Mouse (Mus musculus): Measurements from ENCODE around the gene Gm49403. TPM values are rescaled to one million over a fixed set of nuclear protein-coding genes. Genes with fewer than 3 reads are reported as not detected.
A peak's percentile ranks its signal among the peaks of the same experiment; 100 is the strongest.
"Not testable (repeated sequence)": the region's sequence is repeated elsewhere in the genome, so short reads cannot be mapped to it uniquely, and the experiment has no call there.

Gm49403 gene
- polyA plus RNA-seq, 1 experiment from 2014 or later: not detected

DNA sequence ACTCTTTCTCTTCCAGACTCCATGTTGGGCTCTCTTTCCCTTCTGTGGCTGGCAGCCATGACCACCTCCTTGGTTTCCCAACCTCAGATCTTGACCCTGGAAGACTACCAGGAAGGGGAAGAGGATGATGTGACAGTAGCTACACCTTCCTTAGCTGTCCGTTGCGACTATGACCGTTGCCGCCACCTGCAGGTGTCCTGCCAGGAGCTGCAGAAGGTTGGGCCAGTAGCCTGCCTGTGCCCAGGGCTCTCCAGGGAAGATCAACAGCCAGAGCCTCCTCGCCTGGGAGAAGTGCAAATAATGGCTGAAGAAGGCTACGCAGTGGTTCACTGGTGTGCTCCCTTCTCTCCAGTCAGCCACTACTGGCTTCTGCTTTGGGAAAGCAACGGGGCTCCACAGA, 32.1 kb upstream of the Gm49403 start:
- H3K36me3 ChIP-seq (ENCODE audit: insufficient read depth, low read length): 0 out of 2 replicates have a peak, but pooled peaks cover 9% of the 10 kb centered on the region
- DNase-seq (ENCODE audit: low spot score): no peak
- H3K4me3 ChIP-seq (replicated peaks; ENCODE audit: low read depth, low read length): no peak overlapping the region
- no peak overlapping the region for H3K9ac ChIP-seq (ENCODE audit: low read depth, low read length)
- no peak overlapping the region for H3K4me2 ChIP-seq (ENCODE audit: low read length)
- no peaks in the 10 kb centered on the region for H3K4me1 ChIP-seq (replicated peaks; ENCODE audit: insufficient read depth, low read length)
- no peaks in the 10 kb centered on the region for H3K9me3 ChIP-seq (replicated peaks; ENCODE audit: low read length)
- 61% methylated on average over 7 of the region's 7 CpGs for WGBS
- H3K27ac ChIP-seq: no peak overlapping the region
- no peak for ATAC-seq (replicated peaks; ENCODE audit: low FRiP score, low read depth)
- H3K27me3 ChIP-seq (ENCODE audit: insufficient read depth, low read length): no peaks in the 10 kb centered on the region
- peak; percentile 4; the same call in 1 of the 2 replicates for TF ChIP-seq CTCF (IDR thresholded peaks at IDR 0.05; ENCODE audit: low read depth)

DNA sequence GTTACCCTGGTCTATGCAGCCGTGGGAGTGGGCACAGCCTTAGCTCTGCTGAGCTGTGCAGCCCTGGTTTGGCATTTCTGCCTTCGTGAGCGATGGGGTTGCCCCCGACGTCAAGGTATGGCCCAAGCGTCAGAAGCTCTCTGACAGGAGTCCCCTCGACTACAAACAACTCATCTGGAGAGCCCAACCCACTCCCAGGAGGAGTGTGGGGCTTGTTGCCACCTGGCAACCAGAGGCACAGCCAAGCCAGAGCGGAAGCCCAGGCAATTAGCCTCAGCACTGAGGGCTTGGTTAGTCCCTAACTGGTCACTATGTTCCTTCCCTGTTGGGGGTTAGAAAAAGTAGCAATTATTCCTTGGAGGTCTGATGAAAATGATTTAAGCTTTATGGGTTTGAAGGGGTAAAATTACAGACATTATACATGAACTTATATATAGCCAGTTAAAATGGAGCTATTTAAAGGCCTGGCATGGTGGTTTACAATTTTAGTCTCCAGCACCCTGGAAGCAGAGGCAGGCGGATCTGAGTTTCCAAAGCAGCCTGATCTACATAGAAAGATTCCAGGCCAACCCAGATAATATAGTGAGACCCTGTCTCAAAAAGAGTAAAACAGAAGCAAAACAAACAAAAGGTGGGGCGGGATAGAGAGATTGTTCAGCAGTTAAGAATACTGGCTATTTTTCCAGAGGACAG, 31.3 kb upstream of the Gm49403 start:
- Histone ChIP-seq H3K27me3 (ENCODE audit: insufficient read depth, low read length) (no peaks in the 10 kb centered on the region), H3K36me3 (ENCODE audit: insufficient read depth, low read length) (0 out of 2 replicates have a peak, but pooled peaks cover 4% of the 10 kb centered on the region), H3K4me2 (ENCODE audit: low read length) (no peak overlapping the region), H3K4me3 (replicated peaks; ENCODE audit: low read depth, low read length) (no peak overlapping the region), H3K9ac (ENCODE audit: low read depth, low read length) (no peak overlapping the region), H3K4me1 (replicated peaks; ENCODE audit: insufficient read depth, low read length) (no peaks in the 10 kb centered on the region), H3K9me3 (replicated peaks; ENCODE audit: low read length) (no peaks in the 10 kb centered on the region), H3K27ac (no peak overlapping the region)
- DNase-seq (ENCODE audit: low spot score) (no peak), ATAC-seq (replicated peaks; ENCODE audit: low FRiP score, low read depth) (no peak)
- TF ChIP-seq CTCF (IDR thresholded peaks at IDR 0.05; ENCODE audit: low read depth): no peak
- WGBS: 51% methylated on average over 10 of the region's 10 CpGs

DNA sequence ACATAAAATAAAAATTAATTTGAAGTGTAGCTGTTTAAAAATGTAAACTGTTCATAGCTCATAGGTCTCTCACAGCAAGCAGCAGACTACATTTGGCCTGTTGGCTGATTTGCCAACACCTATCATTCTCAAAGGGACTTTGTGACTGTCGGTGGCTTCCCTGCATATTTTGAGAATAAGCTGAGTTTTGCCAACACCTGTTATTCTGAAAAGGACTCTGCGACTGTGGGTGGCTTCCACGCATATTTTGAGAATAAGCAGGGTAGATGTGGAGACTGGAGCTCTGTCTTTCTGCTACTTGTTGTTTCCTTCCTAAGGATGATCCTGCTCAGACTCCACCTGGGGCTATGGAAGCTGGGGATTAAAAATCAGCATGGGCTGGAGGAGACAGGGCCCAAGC, 30.6 kb upstream of the Gm49403 start:
- 83% methylated on average over 3 of the region's 3 CpGs for WGBS
- Histone ChIP-seq H3K36me3 (ENCODE audit: insufficient read depth, low read length) (no peaks in the 10 kb centered on the region), H3K9me3 (replicated peaks; ENCODE audit: low read length) (no peaks in the 10 kb centered on the region), H3K27ac (no peak overlapping the region), H3K27me3 (ENCODE audit: insufficient read depth, low read length) (no peaks in the 10 kb centered on the region), H3K9ac (ENCODE audit: low read depth, low read length) (no peak overlapping the region), H3K4me2 (ENCODE audit: low read length) (no peak overlapping the region), H3K4me1 (replicated peaks; ENCODE audit: insufficient read depth, low read length) (no peaks in the 10 kb centered on the region), H3K4me3 (replicated peaks; ENCODE audit: low read depth, low read length) (no peak overlapping the region)
- ATAC-seq (replicated peaks; ENCODE audit: low FRiP score, low read depth) (no peak), DNase-seq (ENCODE audit: low spot score) (no peak)
- TF ChIP-seq CTCF (IDR thresholded peaks at IDR 0.05; ENCODE audit: low read depth): no peak

DNA sequence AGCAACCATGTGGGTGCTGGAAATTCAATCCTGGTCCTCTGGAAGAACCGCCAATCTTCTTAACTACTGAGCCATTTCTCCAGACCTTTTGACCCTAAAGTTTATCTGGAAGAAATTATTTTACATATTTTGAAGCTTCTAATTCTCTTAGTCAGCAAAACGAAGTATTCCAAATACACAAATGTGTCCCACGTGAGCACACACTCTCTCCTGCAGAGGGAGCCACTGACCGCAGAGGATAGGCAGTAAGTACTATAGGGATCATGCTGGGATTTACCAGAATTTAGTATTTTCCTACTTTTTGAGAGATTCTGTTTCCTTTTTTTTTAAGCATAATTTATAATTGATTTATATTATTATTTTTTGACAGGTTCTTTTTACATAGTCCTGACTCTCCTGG, 26.0 kb upstream of the Gm49403 start:
- no peaks in the 10 kb centered on the region for H3K27me3 ChIP-seq (ENCODE audit: insufficient read depth, low read length)
- H3K27ac ChIP-seq: no peak overlapping the region
- WGBS: 40% methylated on average over 4 of the region's 4 CpGs
- no peaks in the 10 kb centered on the region for H3K36me3 ChIP-seq (ENCODE audit: insufficient read depth, low read length)
- H3K4me3 ChIP-seq (replicated peaks; ENCODE audit: low read depth, low read length): no peak overlapping the region
- no peak overlapping the region for H3K9ac ChIP-seq (ENCODE audit: low read depth, low read length)
- H3K9me3 ChIP-seq (replicated peaks; ENCODE audit: low read length): no peaks in the 10 kb centered on the region
- H3K4me2 ChIP-seq (ENCODE audit: low read length): no peak overlapping the region
- TF ChIP-seq CTCF (IDR thresholded peaks at IDR 0.05; ENCODE audit: low read depth): peak; percentile 78
- peak; percentile 75 for DNase-seq (ENCODE audit: low spot score)
- H3K4me1 ChIP-seq (replicated peaks; ENCODE audit: insufficient read depth, low read length): no peaks in the 10 kb centered on the region
- ATAC-seq (replicated peaks; ENCODE audit: low FRiP score, low read depth): no peak; the same call in 1 of the 2 replicates

DNA sequence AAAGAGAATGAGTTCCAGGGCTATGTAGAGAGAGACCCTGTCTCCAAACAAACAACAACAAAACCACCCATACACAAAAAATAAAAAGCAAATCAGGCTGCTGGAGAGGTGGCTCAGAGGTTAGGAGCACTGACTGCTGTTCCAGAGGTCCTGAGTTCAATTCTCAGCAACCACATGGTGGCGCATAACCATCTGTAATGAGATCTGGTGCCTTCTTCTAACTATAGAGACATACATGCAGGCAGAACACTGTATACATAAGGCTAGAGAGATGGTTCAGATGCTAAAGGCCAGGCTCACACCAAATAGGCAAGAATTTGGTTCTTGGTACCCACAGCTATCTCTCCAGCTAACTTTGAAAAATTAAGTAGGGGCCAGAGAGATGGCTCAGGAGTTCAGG, 24.7 kb upstream of the Gm49403 start:
- Histone ChIP-seq H3K4me2 (ENCODE audit: low read length) (no peak overlapping the region), H3K27me3 (ENCODE audit: insufficient read depth, low read length) (no peaks in the 10 kb centered on the region), H3K36me3 (ENCODE audit: insufficient read depth, low read length) (no peaks in the 10 kb centered on the region), H3K4me1 (replicated peaks; ENCODE audit: insufficient read depth, low read length) (no peaks in the 10 kb centered on the region), H3K27ac (no peak overlapping the region), H3K9me3 (replicated peaks; ENCODE audit: low read length) (no peaks in the 10 kb centered on the region), H3K9ac (ENCODE audit: low read depth, low read length) (no peak overlapping the region), H3K4me3 (replicated peaks; ENCODE audit: low read depth, low read length) (no peak overlapping the region)
- ATAC-seq (replicated peaks; ENCODE audit: low FRiP score, low read depth): no peak
- WGBS: 22% methylated on average over 1 of the region's 1 CpGs
- peak; percentile 60 for TF ChIP-seq CTCF (IDR thresholded peaks at IDR 0.05; ENCODE audit: low read depth)
- no peak for DNase-seq (ENCODE audit: low spot score)

DNA sequence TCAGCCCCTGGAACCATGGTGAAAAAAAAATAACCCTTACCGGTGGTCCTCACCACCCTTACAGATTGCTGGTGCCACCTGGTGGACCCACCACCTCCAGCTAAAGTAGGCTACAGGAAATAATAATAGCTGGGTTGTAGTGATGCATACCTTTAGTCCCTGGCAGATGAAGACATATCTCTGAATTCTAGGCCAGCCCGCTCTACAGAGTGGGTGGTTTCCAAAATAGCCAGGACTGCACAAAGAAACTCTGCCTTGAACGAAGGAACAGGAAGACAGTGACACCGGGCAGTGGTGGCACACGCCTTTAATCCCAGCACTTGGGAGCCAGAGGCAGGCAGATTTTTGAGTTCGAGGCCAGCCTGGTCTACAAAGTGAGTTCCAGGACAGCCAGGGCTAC, 19.5 kb upstream of the Gm49403 start:
- Histone ChIP-seq H3K9ac (ENCODE audit: low read depth, low read length) (no peak overlapping the region), H3K4me1 (replicated peaks; ENCODE audit: insufficient read depth, low read length) (no peaks in the 10 kb centered on the region), H3K27ac (no peak overlapping the region), H3K9me3 (replicated peaks; ENCODE audit: low read length) (no peaks in the 10 kb centered on the region), H3K4me2 (ENCODE audit: low read length) (no peak overlapping the region), H3K4me3 (replicated peaks; ENCODE audit: low read depth, low read length) (no peak overlapping the region), H3K36me3 (ENCODE audit: insufficient read depth, low read length) (no peaks in the 10 kb centered on the region), H3K27me3 (ENCODE audit: insufficient read depth, low read length) (no peaks in the 10 kb centered on the region)
- WGBS: 84% methylated on average over 6 of the region's 6 CpGs
- no peak for TF ChIP-seq CTCF (IDR thresholded peaks at IDR 0.05; ENCODE audit: low read depth)
- ATAC-seq (replicated peaks; ENCODE audit: low FRiP score, low read depth) (no peak), DNase-seq (ENCODE audit: low spot score) (no peak)

DNA sequence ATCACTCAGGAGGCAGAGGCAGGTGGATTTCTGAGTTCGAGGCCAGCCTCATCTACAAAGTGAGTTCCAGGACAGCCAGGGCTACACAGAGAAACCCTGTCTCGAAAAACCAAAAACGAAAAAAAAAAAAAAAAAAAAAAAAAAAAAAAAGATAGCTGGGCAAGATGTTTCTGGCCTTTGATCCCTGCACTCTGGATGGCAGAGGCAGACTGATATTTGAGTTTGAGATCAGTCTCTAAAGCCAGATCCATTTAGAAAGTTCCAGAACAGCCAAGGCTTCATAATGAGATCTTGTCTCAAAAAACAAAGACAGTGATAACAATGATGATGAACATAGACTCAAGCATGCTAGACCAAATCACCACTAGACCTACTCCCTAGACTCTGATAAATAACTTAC, 13.3 kb upstream of the Gm49403 start:
- not testable (repeated sequence) for DNase-seq (ENCODE audit: low spot score); H3K9me3 ChIP-seq (replicated peaks; ENCODE audit: low read length); H3K27ac ChIP-seq; H3K4me1 ChIP-seq (replicated peaks; ENCODE audit: insufficient read depth, low read length); H3K4me3 ChIP-seq (replicated peaks; ENCODE audit: low read depth, low read length); ATAC-seq (replicated peaks; ENCODE audit: low FRiP score, low read depth); H3K27me3 ChIP-seq (ENCODE audit: insufficient read depth, low read length)
- WGBS: 76% methylated on average over 3 of the region's 3 CpGs
- Histone ChIP-seq H3K9ac (ENCODE audit: low read depth, low read length) (0 out of 2 replicates have a peak overlapping the region, but pooled peaks have one; percentile 96), H3K36me3 (ENCODE audit: insufficient read depth, low read length) (peaks cover 20% of the 10 kb centered on the region), H3K4me2 (ENCODE audit: low read length) (peak overlapping the region; percentile 51; the same call in 1 of the 2 replicates)
